Mouse (Mus musculus) right cerebral cortex, adult 2 months (tissue): ENCODE results near the gene Smdt1.
"Not testable (repeated sequence)": the region's sequence is repeated elsewhere in the genome, so short reads cannot be mapped to it uniquely, and the experiment has no call there.

Experiments
- DNase-seq, 2 experiments: peaks; one replicate each; pipeline ENCODE4 v3.0.0; 2021 to 2022; ENCODE audit warnings: low spot score in 2 of 2

Gene Smdt1

DNA sequence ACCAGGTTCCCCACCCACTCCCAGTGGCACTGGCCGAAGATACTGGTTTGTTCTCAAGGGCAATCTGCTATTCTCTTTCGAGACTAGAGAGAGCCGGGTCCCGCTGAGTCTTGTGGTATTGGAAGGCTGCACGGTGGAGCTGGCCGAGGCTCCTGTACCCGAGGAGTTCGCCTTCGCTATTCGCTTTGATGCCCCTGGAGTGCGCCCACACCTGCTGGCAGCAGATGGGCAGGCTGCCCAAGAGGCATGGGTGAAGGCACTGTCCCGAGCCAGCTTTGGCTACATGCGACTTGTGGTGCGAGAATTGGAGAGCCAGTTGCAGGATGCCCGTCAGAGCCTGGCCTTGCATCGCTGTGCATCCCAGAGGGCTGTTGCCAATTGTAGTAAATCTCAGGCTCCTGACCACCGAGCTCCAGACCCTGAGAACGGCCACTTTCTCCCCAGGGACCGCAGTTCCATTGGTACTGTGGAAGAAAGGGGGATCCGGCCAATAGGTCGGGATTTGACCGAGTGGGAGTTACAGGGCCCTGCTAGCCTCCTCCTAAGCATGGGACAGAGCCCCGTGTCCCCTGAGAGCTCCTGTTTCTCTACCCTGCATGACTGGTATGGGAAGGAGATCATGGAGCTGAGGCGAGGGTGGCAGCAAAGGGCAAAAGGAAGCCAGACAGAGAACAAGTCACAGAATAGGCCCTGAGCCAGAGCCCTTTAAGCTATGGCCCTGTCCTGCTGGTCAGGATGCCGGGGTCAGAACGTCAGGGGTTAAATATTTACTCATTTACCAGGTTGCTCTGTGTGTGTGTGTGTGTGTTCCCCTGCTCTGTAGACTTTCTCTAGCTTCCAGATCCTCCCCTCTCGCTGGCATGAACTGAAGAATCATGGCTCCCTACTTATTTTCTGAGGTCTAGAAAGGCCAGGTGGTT, 4.9 kb downstream of the Smdt1 start:
- DNase-seq, result no peak

GRCm38 (mm10) chr15:82344971-82345370, 6.2 kb downstream of the Smdt1 start:
- DNase-seq, result no peak

- peak; percentile 98 to 99 for DNase-seq
Measured at GRCm38 (mm10) chr15:82345820-82346470, 7.2 kb downstream of the Smdt1 start.

- no peak for DNase-seq
Measured at GRCm38 (mm10) chr15:82346580-82347302, 8.0 kb downstream of the Smdt1 start.

DNA sequence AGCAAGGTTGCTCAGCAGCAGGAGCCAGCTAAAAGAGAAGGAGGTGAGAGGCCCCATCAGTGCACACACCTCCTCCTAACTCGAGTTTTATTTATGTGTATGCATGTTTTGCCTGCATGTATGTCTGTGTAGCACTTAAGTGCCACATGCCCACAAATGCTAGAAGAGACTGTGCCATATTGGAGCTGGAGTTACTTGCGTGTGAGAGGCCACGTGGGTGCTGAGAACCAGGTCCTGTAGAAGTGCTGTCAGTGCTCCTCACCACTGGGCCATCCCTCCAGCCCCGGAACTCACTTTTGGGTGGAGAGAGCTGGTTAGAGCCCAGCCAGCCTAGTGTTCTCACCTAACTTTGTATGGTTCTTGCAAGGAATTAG, 8.5 kb downstream of the Smdt1 start:
- DNase-seq, result no peak

- no peak for DNase-seq
Measured at GRCm38 (mm10) chr15:82347852-82348251, 9.1 kb downstream of the Smdt1 start.

DNA sequence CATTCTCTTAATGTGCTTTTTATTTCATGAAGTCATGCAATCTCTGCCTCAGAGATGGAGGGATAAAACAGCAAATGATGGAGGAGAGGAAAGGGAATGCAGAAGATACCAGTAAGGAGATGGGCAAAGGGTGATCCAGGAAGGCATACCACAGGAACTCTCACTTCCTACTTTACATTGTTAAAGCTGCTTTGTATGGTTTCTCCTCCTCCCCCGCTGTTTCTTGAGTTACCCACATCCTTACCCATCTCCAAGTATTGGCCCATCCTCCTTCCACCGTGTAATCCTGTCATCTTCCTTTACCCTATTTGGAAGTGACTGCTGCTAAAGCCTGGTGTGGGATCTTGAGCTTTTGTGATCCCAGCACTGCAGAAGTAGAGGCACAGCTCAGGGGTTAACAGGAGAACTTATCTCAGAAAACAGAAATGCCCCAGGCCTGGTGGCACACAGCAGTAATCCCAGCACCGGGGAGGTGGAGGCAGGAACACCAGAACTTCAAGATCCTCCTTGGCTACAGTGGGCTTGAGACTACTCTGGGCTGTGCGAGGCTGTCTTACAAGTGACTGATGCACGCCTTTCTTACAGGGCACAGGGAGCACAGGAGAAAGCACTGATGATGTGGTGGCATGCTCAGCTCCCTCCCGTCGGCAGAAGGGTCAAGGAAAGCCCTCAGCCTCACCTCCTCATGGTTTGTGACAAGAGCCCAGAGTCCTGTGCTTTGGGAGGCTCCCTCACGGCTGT, 9.7 kb downstream of the Smdt1 start:
- DNase-seq, result no peak

- DNase-seq, result no peak
Measured at GRCm38 (mm10) chr15:82348999-82349341, 10.2 kb downstream of the Smdt1 start.

DNA sequence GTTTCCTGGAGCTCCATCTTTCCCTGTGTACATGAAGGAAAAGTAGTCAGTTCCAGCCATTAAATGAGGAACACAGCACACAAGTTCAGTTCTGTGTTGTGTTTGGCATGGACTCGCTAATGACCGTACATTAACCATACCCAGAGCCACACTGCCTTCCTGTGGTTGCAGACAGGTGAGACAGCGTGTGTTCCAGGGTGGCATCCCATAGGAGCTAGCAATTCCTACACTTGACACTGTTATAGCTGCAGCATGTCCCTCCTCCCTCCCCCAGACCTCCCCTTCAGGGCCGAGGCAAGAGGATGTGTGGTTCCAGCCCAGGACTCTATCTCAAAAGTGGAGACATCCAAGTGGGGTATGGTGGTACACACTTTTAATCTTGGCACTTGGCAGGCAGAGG, 11.6 kb downstream of the Smdt1 start:
- no peak for DNase-seq

- no peak for DNase-seq
Measured at GRCm38 (mm10) chr15:82351480-82351879, 12.7 kb downstream of the Smdt1 start.

DNA sequence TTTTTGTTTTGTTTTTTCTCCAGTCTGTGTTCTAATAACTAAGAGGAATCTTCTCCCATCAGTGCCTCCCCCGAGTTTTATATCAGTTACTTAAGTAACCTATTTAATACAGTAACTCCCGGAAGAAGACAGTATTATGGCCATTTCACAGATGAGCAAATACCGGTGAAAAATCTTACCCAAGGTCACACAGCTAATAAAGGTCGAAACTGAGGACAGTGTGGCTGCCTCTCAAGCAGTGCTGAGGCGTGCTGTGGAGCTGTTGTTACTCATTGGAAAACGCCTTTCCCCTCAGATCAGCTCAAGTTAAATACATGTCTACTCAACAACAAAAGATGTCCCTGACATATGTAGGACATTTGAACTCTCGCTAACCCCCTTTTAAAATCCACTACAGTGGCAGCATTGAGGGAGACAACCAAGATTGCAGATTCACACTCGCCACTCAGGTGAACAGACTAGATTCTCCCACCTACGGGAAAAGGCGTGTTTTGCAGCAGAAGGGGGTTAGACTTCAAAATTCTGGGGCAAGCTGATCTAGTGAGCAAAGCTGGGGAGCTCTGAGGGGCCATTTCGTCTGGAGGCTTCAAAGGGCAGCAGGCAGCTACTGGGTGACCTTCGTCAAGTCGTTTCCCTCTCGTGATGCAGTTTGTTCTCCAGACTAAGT, 14.5 kb downstream of the Smdt1 start:
- peak in 1 of 2 experiments; percentile 22 for DNase-seq

DNA sequence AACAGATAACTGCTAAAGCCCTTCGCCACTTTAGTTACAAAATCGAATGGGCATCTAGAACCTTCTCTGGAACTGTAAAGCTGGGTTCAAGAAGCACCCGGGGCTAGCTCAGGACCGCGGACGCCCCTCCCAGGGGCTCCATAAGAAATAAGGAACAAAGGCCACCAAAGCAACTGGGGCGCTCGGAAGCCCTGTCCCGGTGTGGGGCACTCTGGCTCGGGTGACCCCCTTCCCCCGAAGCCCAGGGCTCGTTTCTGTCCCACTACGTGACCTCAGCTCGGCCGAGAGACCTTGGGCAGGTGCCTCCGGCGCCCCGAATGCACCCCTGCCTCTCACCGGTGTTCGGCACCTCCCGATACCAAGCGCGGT, 15.0 kb downstream of the Smdt1 start:
- no peak for DNase-seq

GRCm38 (mm10) chr15:82354126-82354945, 15.6 kb downstream of the Smdt1 start, which contains the start of gene Ndufa6:
Ndufa6 (minus strand) TSS chr15:82354322.
- DNase-seq, result peak; percentile 95 to 96

DNA sequence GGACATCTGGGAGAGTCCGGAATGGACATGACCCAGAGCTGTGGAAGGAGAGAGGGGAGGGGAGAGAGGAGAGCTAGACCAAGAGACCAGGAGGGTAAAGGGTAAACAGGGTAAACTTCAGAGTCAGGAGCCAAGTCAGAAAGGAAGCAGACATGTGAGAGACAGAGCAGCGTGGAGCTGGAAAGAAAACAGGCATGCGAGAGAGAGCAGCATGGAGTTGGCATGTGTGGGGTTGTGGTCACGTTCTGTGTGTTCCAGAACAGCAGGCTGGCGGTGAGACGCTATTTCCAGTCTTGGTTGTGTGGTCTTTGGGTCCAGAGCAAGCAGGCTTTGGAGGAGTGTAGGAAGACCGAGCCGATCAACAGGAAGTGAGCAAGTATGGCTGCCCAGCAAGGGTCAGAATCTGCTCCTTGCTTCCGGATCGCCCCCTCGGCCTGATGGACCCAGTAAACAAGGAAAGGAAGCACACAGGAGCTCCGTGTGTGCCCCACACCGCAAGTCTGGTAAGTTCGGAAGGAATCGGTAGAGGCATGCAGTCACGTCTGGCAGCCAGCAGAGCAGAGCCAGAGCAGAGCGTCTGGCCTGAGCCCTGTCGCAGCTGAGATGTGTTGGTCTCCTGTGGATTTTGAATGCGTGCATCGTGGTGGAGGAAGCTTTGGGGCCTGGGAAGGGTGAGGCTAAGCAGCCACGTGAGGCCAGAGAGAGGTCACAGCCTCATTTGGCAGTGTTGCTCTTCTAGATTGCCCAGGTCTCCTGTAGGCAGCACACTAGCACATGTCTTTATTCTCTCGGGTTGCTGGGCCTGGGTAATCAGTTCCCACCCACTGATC, 19.9 kb downstream of the Smdt1 start:
- DNase-seq, result no peak

DNA sequence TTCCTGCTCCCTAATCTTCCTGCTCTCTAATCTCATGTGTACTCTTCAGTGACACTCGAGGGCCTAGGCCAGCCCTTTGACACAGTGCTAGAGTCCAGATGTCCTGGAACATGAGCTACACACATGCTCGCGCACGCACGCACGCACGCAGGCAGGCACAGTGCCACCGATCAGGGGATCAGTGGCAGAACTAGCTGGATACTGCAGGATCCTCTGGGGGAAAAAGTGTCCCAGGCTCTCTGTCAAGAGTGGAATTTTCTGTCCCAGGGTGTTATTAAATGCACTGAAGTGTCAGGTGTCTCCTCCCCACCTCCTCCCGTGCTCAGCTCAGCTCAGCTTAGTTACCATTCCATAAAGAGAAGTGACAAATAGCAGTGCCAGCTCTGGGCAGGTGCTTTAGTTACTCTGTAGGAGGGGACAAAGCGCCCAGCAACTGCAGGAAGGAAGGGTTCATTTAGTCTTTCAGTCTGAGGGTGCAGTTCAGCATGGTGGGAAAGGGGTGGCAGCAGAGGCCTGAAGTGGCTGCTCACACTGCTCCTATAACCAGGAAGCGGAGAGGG, 22.8 kb downstream of the Smdt1 start:
- DNase-seq, result no peak

DNA sequence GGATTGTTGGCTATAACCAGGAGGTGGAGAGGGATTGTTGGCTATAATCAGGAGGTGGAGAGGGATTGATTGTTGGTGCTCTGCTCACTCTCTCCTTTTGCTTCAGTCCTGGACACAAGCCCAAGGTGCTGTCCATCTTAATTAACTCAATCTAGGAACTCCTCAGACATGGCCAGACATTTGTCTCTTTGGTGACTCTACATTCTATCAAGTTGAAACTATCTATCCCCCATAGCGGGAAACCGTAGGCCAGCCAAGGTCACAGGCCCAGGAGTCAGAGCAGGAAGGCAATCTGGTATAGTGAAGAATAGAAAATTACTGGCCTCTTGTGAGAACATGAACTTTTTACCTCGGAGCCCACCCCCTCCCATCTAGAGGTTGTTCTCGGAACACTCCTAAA, 23.5 kb downstream of the Smdt1 start:
- no peak for DNase-seq

GRCm38 (mm10) chr15:82363801-82364200, 25.0 kb downstream of the Smdt1 start:
- DNase-seq, result not testable (repeated sequence)

DNA sequence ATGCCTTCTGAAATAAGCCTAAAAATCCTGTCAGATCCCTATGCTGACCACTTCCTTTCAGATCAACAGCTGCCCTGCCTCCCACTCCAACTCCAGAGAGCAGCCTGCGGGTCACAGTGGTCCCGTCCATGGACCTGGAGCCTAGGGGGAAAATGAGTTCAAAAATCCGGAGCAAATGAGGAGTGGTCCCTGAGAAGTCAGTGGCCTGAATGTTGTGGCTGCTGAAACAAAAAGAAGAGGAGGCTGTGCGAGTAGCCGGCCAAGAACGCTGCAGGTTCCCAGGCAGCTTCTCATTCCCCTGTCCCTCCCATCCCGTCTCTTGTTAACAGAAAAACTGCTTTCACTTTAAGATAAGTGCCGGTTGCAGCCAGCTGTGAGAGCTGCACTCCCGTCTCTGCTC, 25.8 kb downstream of the Smdt1 start:
- DNase-seq, result not testable (repeated sequence)

- no peak for DNase-seq
Measured at GRCm38 (mm10) chr15:82368146-82368545, 29.4 kb downstream of the Smdt1 start.
